Mouse (Mus musculus) liver, embryonic 14.5 days (tissue): ENCODE data around the gene Smarcd3. TPM values are rescaled to one million over a fixed set of nuclear protein-coding genes. Genes with fewer than 3 reads are reported as not detected.
A peak's percentile ranks its signal among the peaks of the same experiment; 100 is the strongest.

Source experiments
- ATAC-seq: fragments of 200-750 bp; cut with Nextera tagmentation; 2 replicates; pipeline ENCODE4 v1.8.0; 2017; ENCODE audit warnings: moderate number of reproducible peaks, mild to moderate bottlenecking, moderate library complexity; ENCODE audit not compliant: insufficient read depth
- DNase-seq, 3 experiments: peaks; one replicate each; pipeline ENCODE4 v3.0.0-alpha.2; 2012 to 2013; ENCODE audit warnings: low read depth in 3 of 3, low spot score in 3 of 3
- H3K27ac ChIP-seq: fragments of 300-500 bp; sonication (generic); 2 replicates; pipeline ENCODE4 v1.5.1; 2014; ENCODE audit warnings: moderate library complexity, mild to moderate bottlenecking, control low read depth, inconsistent platforms
- H3K27me3 ChIP-seq: fragments of 300-500 bp; sonication (generic); 2 replicates; pipeline ENCODE4 v1.6.1; 2014; ENCODE audit warnings: mild to moderate bottlenecking, low read length, moderate library complexity; ENCODE audit not compliant: control insufficient read depth, insufficient read depth
- H3K36me3 ChIP-seq: fragments of 300-500 bp; sonication (generic); replicated peaks from 2 replicates; pipeline ENCODE4 v1.6.1; 2014; ENCODE audit warnings: low read depth; ENCODE audit not compliant: control insufficient read depth, insufficient read depth
- H3K4me1 ChIP-seq, 2 experiments: fragments of 200-500 bp in 1 of 2; fragments of 300-500 bp in 1 of 2; sonication (generic) in 1 of 2; replicated peaks; 2 replicates each; pipeline ENCODE4 v1.6.1; 2012 to 2014; ENCODE audit warnings: antibody characterized with exemption in 1 of 2, inconsistent platforms in 1 of 2, low read length in 1 of 2; ENCODE audit not compliant: control insufficient read depth in 2 of 2, insufficient read depth in 2 of 2
- H3K4me2 ChIP-seq: fragments of 300-500 bp; sonication (generic); 2 replicates; pipeline ENCODE4 v1.6.1; 2014; ENCODE audit warnings: low read depth, mild to moderate bottlenecking, control low read depth, moderate library complexity
- H3K4me3 ChIP-seq, 2 experiments: fragments of 200-500 bp in 1 of 2; fragments of 300-500 bp in 1 of 2; sonication (generic) in 1 of 2; 2 replicates each; pipeline ENCODE4 v1.5.1; 2012 to 2014; ENCODE audit warnings: low read depth in 2 of 2, low read length in 2 of 2, mild to moderate bottlenecking in 2 of 2, control low read depth in 1 of 2, inconsistent platforms in 1 of 2, moderate library complexity in 1 of 2; ENCODE audit not compliant: insufficient read depth in 1 of 2
- H3K9ac ChIP-seq: fragments of 300-500 bp; sonication (generic); replicated peaks from 2 replicates; pipeline ENCODE4 v1.6.1; 2014; ENCODE audit warnings: mild to moderate bottlenecking, control low read depth, moderate library complexity
- H3K9me3 ChIP-seq: fragments of 300-500 bp; sonication (generic); 2 replicates; pipeline ENCODE4 v1.6.1; 2016; ENCODE audit warnings: low read length, mixed read lengths; ENCODE audit not compliant: control insufficient read depth
- CTCF ChIP-seq: IDR thresholded peaks from 2 replicates; pipeline ENCODE4 v1.5.1; 2016; ENCODE audit warnings: antibody characterized with exemption, low read depth, control low read depth
- EP300 ChIP-seq: IDR thresholded peaks from 2 replicates; pipeline ENCODE4 v1.6.1; 2016; ENCODE audit warnings: antibody characterized with exemption, low read depth
- WGBS: fragments of 180-500 bp; shearing (Covaris S2); extraction: QIAGEN DNeasy Blood & Tissue Kit; methylation state at CpG from one replicate; pipeline ENCODE4 v1.1.7; 2014; ENCODE audit not compliant: insufficient replicate concordance; 5-methylcytosine and 5-hydroxymethylcytosine counted together
- polyA plus RNA-seq, 2 experiments: library from polyadenylated mRNA; depleted of rRNA in 1 of 2; stranded (reverse) in 1 of 2; unstranded in 1 of 2; fragments of >200 nt; fragmentation: Nextera tagmentation in 1 of 2; extraction: Ambion mirVana in 1 of 2; gene quantifications; 2 replicates each; pipeline versions ENCODE4 v1.2.1 to v1.2.3; 2012 to 2014

The Smarcd3 gene
- polyA plus RNA-seq, 2 experiments, result 0.95 to 1.1 TPM

GRCm38 (mm10) chr5:24586106-24586505 is 38.1 kb downstream of the Smarcd3 start:
- ATAC-seq, result peak; percentile 34
- no peak overlapping the region for H3K27ac ChIP-seq
- H3K9me3 ChIP-seq, result no peaks in the 10 kb centered on the region
- peaks cover 4 to 11% of the 10 kb centered on the region in 2 experiments; a peak in 3 of 4 replicates for H3K4me1 ChIP-seq
- H3K27me3 ChIP-seq, result no peaks in the 10 kb centered on the region
- peak overlapping the region; percentile 87 for H3K9ac ChIP-seq
- 11% methylated on average over 8 of the region's 8 CpGs for WGBS
- DNase-seq, result no peak
- H3K4me3 ChIP-seq, result peak overlapping the region; percentile 95
- H3K36me3 ChIP-seq, result peaks cover 5% of the 10 kb centered on the region; the same call in 1 of the 2 replicates
- H3K4me2 ChIP-seq, result peak overlapping the region; percentile 59
- TF ChIP-seq CTCF, result no peak
- TF ChIP-seq EP300, result no peak

DNA sequence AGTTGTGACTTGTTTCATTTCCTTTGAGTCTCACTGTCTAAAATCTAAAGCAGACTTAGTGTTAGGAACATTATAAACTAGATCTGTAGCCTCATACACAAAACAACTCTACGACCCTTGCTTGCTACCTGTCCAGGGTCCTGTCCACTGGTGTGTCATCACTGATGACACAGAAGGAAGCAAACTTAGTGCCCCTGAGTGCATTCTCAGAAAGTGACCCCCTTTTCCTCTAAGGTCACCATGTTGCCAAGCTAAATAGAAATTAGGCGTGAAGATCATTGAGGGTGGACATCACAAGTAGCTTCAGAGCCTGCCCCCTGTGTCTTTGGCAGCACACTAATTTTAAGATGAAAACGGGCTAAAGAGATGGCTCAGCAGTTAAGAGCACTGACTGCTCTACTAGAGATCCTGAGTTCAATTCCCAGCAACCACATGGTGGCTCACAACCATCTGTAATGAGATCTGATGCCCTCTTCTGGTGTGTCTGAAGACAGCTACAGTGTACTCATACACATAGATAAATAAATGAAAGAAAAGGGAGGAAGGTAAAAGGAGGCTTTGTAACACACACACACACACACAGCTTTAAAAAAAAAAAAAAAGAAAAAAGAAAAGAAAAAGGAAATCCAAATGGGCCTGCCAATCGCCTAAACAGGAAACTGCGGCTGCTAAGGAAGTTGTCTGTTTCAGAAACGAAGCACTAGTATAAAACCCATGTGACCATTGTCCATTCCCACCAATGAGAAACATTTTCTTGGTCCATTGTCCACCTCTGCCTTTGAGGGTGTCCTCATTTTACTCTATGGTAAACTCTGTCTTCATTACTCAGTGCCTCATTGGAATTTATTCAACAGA is 45.9 kb downstream of the Smarcd3 start:
- DNase-seq, result no peak
- no peaks in the 10 kb centered on the region for H3K9me3 ChIP-seq
- H3K27me3 ChIP-seq, result no peaks in the 10 kb centered on the region
- ATAC-seq, result no peak
- H3K9ac ChIP-seq, result peak overlapping the region; percentile 54
- peak overlapping the region; percentile 86 to 97 for H3K4me3 ChIP-seq
- H3K4me2 ChIP-seq, result peak overlapping the region; percentile 90
- TF ChIP-seq CTCF (peak; percentile 21; the same call in 1 of the 2 replicates), EP300 (no peak)
- H3K27ac ChIP-seq, result peak overlapping the region; percentile 71
- peaks cover 5 to 13% of the 10 kb centered on the region in 2 experiments for H3K4me1 ChIP-seq
- H3K36me3 ChIP-seq, result peaks cover 16% of the 10 kb centered on the region
- 26% methylated on average over 6 of the region's 6 CpGs for WGBS

- peak within 1 kb of the TSS; percentile 71 for H3K27ac ChIP-seq
- WGBS, result under 1% methylated on average over 48 of the region's 48 CpGs
- ATAC-seq, result peak; percentile 96
- H3K9me3 ChIP-seq, result no peaks in the 10 kb centered on the region
- peak; percentile 99 to 100 (median 99) for DNase-seq
- H3K4me1 ChIP-seq, result peaks cover 5 to 13% of the 10 kb centered on the region in 2 experiments
- H3K36me3 ChIP-seq, result peaks cover 26% of the 10 kb centered on the region
- TF ChIP-seq CTCF, result no peak
- TF ChIP-seq EP300, result no peak
- H3K4me2 ChIP-seq, result peak within 1 kb of the TSS; percentile 90
- H3K9ac ChIP-seq, result peak within 1 kb of the TSS; percentile 85
- no peaks in the 10 kb centered on the region for H3K27me3 ChIP-seq
- H3K4me3 ChIP-seq, result peak within 1 kb of the TSS; percentile 86 to 97
These were observed 46.9 kb downstream of the Smarcd3 start, which contains the start of gene Abcf2 for GRCm38 (mm10) chr5:24577183-24577929. Gene Abcf2, minus strand, starts transcription at chr5:24577467.

DNA sequence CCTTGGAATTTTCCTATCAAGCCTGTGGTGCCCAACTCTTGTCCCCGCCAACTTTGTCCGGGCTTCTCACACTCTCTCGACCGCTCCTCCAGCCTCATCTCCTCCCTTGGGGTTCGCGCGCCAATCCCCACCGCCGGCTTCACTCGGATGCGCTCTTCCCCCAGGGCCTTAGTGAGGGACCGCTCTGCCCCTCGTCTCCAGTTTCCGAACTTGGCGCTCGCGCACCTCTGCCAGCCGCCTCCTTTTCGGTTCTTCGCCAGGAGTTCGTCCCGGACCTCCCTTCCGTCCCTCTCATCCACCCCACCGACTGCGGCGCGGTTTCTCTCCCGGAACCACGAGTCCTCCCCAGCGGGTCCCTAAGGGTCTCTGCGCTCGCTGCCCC is 47.4 kb downstream of the Smarcd3 start:
- ATAC-seq, result peak; percentile 19; the same call in 1 of the 2 replicates
- peak overlapping the region; percentile 86 to 97 for H3K4me3 ChIP-seq
- no peaks in the 10 kb centered on the region for H3K9me3 ChIP-seq
- peaks cover 32% of the 10 kb centered on the region for H3K36me3 ChIP-seq
- WGBS, result under 1% methylated on average over 32 of the region's 32 CpGs
- H3K27ac ChIP-seq, result peak overlapping the region; percentile 6
- no peaks in the 10 kb centered on the region for H3K27me3 ChIP-seq
- TF ChIP-seq EP300 (no peak), CTCF (0 out of 2 replicates have a peak, but pooled peaks have one; percentile 12)
- no peak for DNase-seq
- H3K9ac ChIP-seq, result peak overlapping the region; percentile 85
- peak overlapping the region; percentile 90 for H3K4me2 ChIP-seq
- H3K4me1 ChIP-seq, result peaks cover 5 to 13% of the 10 kb centered on the region in 2 experiments
